Mouse (Mus musculus) mesoderm, embryonic 11.5 days (tissue): ENCODE results near the gene Pomgnt1.
A peak's percentile ranks its signal among the peaks of the same experiment; 100 is the strongest.

Source experiments
- DNase-seq: peaks from one replicate; pipeline ENCODE4 v3.0.0-alpha.2; 2012; ENCODE audit warnings: low read depth, low spot score

Gene Pomgnt1

DNA sequence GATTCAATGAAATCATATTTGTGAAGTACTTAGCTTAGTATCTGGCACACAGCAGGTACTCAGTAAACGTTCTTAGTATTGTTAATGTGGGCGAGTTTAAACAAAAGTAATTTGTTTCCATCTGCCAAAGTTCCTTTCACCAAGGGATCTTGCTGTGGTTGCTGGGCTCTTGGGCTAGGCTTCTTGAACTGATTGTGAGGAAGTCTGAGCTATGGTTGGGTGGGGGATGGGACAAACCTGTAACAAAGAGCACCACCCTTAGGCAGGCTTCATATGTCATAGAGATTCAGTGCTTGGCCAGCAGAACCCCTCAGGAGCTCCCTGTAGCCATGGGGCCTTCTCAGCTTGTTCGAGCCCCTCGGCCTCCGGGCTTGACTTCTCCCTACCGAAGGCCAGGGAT lies 49.4 kb downstream of the Pomgnt1 start, which contains the start of the genes 1700042G07Rik and Gm49337:
Gene 1700042G07Rik (plus strand): TSS at position 301 of the 400 bp plus-strand sequence.
Gene Gm49337 (plus strand): TSS at position 313 of the 400 bp plus-strand sequence.
- DNase-seq, result no peak

DNA sequence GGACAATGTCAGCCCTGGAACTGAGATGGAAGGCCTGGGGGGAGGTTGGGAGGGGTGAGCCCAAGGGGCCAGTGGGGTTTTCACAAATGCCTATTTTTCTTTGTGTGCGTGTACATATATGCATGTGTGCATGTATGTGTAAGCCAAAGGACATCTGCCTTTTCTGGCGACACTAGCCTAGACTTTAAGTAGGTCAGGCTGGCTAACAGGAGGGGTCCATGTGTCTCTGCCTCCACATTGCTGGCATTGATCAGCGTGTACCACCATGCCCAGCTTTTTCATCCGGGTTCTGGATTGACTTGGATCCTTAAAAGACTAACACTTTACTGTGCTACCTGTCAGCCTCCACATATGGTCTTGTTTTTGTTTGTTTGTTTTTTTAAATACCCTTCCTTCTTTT lies 50.1 kb downstream of the Pomgnt1 start:
- DNase-seq, result no peak

DNA sequence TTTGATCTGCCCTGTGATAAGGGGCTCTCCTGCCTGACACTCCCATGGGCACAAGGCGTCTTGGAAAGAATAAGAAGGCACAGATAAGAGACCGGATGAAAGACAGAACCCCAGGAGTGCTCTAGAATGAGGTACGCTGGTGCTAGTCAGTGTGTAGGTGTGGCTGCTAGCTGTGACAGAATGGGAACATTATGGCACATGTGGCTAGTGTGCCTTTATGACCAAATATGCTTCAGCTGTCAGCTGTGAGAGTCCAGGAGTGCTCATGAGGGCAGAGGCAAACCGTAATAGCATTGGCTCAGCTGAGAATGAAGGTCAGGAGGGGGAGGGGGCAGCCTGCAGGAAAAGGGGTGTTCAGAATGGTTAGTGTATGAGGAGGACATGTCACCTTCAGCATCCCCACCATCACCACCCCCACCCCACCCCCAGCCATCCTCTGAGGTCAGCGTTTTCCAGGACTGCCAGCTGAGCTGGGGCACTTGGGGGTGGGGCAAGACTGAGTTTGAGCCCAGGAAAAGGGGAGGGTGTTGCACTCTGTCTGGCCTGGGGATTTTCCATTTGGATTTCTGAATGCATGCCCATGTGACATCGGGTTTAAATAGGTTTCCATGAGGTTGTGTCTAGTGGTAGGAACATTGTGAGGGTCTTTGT lies 51.0 kb downstream of the Pomgnt1 start:
- DNase-seq, result no peak

DNA sequence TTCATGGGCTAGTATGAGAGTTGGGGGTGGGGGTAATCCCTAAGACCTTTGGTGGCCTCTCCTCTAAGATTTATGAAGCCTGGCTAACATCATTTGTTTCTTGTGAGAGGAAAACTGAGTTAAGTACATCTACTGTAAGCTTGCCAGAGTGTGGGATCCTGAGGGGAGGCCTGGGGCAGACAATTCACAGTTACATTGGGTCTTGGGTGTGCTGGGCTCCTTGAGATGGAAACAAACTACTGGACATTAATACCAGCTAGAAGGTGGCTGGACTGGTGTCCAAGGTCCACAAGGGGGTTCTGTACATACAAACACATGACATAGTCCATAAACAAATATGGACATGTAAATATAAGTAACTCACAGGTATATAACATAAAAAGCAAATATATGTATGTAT lies 51.5 kb downstream of the Pomgnt1 start:
- DNase-seq, result no peak

DNA sequence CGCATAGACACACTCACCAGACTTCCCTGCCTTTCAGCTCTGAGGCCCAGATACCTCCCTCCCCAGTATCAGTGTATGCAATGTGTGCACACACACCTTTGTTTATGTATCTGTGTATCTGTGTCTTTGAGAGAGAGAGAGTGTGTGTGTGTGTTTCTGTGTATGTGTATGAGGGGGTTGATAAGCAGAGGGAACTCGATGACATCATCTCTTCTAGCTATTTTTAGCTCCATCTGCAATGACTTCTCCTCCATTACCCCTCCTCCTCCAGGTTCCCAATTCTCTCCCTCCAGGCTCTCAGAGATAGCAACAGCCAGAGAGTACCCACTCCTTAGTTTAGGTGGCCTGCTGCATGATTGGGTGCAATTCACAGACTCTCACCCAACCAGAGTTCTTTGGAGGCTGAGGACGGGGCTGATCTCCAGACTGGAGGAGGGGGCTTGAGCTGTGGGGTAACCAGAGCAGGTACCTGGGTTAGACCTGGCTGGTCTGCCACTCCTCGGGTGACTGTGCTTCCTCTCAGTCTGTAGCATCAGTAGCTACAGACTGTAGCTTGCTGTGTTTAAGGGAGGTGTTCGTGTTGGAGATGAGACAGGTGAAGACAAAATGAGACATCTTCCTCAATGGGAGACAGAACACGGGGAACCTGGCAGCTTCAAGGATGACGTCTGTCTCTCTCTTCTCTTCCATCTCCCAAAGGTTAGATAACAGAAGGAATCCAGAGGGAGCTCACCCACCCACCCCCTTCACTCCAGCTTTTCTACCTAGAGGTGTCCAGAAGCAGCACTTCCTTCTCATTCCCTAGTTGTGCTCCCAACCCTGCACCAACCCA lies 52.3 kb downstream of the Pomgnt1 start:
- no peak for DNase-seq

DNA sequence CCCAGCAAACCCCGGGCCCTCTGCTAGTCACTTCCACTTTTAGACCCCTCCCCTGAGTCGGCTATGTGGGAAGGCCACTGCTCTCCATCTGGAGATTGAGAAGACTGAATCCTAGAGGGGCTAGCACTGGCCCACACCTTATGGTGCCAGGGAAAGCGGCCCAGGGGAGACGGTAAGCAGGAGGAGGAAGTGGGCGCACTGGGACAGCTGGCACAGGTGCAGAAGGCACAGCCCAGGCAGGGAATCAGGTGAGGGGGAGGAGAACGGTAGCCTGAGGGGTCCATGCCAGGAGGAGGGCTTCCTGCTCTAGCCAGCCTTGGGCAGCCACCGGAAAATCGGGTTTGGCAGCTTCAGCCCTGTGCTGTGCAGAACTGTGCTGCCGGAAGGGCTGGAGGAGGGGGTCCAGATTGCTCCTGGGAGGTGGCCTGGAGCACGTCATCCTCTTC lies 52.9 kb downstream of the Pomgnt1 start:
- DNase-seq, result peak; percentile 36

DNA sequence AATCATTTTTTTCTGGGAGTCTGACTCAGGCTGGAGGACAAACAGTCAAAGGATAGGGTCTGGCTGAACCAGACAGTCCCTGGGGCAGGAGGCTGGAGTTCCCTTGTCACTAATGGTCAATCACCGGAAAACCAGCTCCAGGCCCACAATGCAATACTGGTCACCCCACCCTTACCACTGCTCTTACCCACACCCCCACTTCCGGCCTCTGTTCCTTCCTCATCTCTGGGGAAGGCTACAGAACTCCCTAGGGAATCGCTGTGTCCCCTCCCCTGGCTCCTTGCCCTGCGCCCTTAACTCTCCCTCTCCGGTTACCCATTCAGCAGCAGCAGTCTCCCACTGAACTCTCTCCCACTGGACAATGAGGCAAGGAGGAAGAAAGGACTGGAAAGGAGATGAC lies 53.5 kb downstream of the Pomgnt1 start:
- DNase-seq, result no peak

DNA sequence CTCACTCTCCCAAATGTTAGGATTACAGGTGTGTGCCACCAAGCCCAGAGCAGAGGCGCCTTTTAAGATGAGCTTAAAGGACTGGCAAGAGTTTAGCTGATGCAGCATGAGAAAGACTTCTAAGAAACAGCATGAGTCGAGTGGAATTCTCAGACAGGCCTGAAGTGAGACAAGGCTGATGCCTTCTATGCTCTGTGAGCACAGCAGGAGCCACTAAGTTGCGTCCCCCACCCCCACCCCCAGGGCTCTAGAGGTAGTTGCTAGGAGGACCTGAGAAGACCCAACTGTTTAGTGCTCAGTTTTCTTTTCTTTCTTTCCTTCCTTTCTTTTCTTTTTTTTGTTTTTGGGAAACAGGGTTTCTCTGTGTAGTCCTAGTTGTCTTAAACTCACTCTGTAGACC lies 58.4 kb downstream of the Pomgnt1 start:
- no peak for DNase-seq

DNA sequence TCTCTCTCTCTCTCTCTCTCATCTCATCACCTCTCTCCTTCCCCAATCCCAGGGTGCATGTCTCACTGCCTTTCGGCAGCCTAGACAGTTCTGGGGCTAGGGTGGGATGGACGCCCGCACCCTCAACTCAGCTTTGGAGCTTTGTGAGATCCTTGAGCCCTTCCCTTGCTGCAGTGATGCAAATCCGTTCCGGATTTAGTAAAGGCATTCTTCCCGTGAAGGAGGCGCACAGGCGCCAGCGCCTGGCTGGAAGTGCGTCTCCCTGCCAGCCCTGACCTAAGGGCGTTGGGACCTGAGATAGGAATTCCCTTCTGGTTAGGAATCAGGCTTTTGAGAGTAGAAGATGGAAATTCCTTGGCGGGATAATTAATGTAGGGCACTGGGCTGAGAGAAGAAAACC lies 59.1 kb downstream of the Pomgnt1 start:
- peak; percentile 40 for DNase-seq

DNA sequence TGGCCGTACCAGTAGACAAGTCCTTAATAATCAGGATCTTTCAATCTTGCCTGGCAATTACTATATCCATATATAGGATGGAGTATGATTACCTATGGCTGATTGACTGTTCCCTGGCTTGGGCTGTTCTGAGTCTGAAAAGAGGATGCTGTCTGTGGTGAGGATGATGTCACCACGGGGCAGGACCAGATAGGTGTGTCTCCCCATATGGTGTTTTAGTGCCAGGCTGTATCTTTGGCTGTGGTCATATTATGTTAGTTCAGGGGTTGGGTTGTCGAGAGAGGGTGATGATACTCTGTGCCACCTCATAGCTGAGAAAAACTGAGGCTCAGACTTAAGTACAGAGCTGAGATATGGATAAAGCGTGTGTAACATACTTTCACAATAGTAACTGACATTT lies 61.4 kb downstream of the Pomgnt1 start:
- no peak for DNase-seq

DNA sequence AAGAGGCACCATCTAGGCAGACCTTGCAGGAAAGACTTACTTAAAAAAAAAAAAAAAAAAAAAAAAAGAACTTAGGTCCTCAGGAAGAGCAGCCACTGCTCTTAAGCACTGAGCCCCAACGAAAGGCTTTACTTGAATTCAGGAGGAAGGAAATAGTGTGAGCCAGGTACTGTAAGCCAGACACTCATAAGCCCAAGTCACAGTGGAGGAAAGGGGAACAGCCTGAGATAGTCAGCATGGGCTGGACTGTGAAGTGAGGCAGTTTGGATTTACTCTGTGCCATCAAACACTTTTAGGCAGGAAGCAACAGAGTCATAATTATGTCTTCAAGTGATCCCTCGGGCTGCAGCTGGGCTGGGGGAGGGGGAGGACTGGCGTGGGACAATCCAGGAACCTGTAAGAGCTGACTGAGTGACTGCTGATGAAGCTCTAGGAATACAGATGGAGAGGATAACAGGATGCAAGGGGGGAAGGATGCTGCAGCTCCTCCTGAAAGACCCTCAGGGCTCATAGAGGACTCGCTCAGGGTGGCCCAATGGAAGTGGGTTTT lies 68.7 kb downstream of the Pomgnt1 start:
- DNase-seq, result no peak

DNA sequence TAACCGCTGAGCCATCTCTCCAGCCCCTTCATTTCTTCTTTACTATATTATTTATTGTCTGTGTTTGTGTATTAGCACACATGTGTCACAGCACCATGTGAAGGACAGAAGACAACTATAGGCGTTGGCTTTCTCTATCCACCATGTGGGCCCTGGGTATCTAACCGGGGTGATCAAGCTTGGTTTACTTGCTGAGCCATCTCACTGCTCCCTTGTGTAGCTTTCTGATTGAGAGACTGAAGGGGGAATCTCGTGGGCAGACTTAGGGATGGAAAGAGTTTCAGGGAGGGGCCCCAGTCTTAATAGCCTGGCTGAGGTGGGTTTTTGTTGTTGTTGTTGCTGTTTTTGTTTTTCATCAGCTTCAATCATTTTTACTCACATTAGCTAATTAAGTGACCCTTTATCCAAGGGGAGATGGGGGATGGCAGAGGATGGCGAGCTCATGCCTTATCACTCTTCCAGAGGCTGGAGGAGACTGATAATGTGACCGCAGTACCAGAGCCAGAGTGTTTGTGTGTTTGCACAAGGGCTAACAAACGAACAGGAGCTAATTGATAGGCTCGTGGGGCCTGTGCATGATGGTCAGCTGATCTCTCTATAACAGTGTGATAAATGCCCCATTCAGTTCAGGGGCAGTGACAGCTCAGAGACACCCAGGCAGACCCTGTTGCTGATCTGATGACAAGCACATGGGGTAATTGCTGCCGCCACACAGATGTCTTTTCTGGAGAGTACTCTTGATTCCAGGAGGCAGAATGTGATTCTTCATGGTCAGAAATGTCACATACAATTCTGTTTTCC lies 70.1 kb downstream of the Pomgnt1 start:
- no peak for DNase-seq

DNA sequence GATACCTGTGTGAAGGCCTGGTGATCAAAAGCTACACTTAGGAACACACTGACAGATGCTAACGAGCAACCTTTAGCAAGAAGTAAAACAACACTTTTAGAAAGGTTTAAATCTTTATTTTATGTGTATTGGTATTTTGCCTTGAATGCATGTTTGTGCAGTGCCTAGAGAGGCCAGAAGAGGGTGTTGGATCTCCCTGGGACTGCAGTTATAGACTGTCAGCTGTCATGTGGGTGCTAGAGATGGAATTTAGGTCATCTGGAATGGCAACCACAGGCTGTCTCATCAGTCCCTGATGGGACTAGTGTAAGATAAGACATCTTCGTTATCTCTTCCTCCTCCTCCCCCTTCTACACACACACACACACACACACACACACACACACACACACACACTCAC lies 74.8 kb downstream of the Pomgnt1 start:
- no peak for DNase-seq

DNA sequence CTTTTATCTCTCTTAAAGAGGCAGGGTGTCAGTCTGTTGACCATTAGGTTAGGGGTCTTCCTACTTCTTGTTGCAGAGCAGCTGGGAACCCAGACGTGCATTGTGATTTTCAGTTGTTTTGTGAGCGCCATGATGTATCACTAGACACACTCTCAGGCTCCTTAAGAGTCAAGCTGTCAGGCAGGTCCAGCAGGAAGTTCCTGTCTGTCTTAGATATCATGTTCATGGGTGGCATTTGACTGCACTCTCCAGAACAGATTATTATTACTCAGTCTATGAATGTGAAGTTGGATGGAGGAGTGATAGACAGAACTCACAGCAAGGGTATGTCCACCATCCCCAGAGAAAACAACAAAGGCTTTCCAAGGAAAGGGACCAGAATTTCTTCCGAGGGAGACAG lies 80.8 kb downstream of the Pomgnt1 start:
- DNase-seq, result no peak

DNA sequence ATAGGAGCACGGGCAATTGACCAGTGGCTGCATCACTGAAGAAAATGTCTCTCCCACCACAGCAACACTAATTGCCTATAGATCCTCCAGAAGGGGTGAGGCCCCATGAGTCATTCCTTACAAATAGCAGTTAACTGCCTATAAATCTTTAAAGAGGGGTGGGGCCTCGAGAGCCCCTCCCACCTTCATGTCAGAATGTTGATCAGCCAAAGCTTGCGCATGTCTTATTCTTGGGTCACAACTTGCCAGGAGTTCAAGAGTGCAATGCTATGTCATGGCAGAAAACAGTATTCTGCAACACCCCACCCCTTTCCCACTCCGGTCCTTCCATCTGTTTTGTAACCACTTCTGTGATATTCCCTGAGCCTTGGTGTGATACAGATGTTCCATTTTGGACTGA lies 82.9 kb downstream of the Pomgnt1 start:
- DNase-seq, result peak; percentile 9

DNA sequence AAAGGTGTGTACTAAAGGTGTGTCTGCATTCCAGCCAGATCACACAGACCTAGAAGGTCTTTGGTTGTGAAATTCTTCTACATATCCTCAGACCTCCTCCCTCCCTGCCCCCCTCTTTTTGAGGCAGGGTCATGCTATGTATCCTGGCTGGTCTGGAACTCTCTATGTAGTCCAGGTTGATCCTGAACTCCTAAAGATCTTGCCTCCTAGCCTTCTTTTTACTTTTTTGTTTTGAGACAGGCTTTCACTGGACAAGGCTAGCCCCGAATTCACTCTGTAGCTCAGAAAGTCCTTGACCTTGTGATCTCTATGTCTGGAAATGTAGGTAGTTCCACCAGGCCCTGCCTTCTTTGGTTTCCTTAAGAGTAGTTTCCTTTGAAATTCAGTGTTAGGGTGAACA lies 85.3 kb downstream of the Pomgnt1 start:
- DNase-seq, result no peak
